Mouse (Mus musculus) forebrain, embryonic 11.5 days (tissue): Measurements from ENCODE around the gene Ctsj. TPM values are rescaled to one million over a fixed set of nuclear protein-coding genes. Genes with fewer than 3 reads are reported as not detected.
"Not testable (repeated sequence)": the region's sequence is repeated elsewhere in the genome, so short reads cannot be mapped to it uniquely, and the experiment has no call there.

ENCODE experiments used
- ATAC-seq: fragments of 200-750 bp; cut with Nextera tagmentation; replicated peaks from 2 replicates; pipeline ENCODE4 v1.8.0; 2017; ENCODE audit warnings: moderate TSS enrichment; ENCODE audit not compliant: low FRiP score
- DNase-seq: peaks from one replicate; pipeline ENCODE4 v3.0.0-alpha.2; 2017; ENCODE audit warnings: low spot score
- H3K27ac ChIP-seq: fragments of 300-500 bp; sonication (generic); 2 replicates; pipeline ENCODE4 v1.5.1; 2014; ENCODE audit warnings: low read depth, low read length
- H3K27me3 ChIP-seq: fragments of 300-500 bp; sonication (generic); 2 replicates; pipeline ENCODE4 v1.6.1; 2014; ENCODE audit warnings: mild to moderate bottlenecking, low read length, mixed read lengths; ENCODE audit not compliant: control insufficient read depth, insufficient read depth
- H3K36me3 ChIP-seq: fragments of 300-500 bp; sonication (generic); 2 replicates; pipeline ENCODE4 v1.6.1; 2014; ENCODE audit warnings: mild to moderate bottlenecking, low read length, moderate library complexity, mixed read lengths; ENCODE audit not compliant: control insufficient read depth, insufficient read depth
- H3K4me1 ChIP-seq: fragments of 300-500 bp; sonication (generic); replicated peaks from 2 replicates; pipeline ENCODE4 v1.6.1; 2014; ENCODE audit warnings: low read length, mixed read lengths; ENCODE audit not compliant: control insufficient read depth, insufficient read depth
- H3K4me2 ChIP-seq: fragments of 300-500 bp; sonication (generic); 2 replicates; pipeline ENCODE4 v1.6.1; 2014; ENCODE audit warnings: low read depth, mild to moderate bottlenecking, low read length, moderate library complexity, mixed read lengths; ENCODE audit not compliant: severe bottlenecking
- H3K4me3 ChIP-seq: fragments of 300-500 bp; sonication (generic); 2 replicates; pipeline ENCODE4 v1.5.1; 2014; ENCODE audit warnings: low read depth, low read length
- H3K9ac ChIP-seq: fragments of 300-500 bp; sonication (generic); 2 replicates; pipeline ENCODE4 v1.6.1; 2014; ENCODE audit warnings: low read length
- H3K9me3 ChIP-seq: fragments of 300-500 bp; sonication (generic); 2 replicates; pipeline ENCODE4 v1.6.1; 2016; ENCODE audit warnings: low read length, mixed read lengths; ENCODE audit not compliant: control insufficient read depth
- WGBS: fragments of 180-500 bp; shearing (Covaris S2); extraction: QIAGEN DNeasy Blood & Tissue Kit; methylation state at CpG from one replicate; pipeline ENCODE4 v1.1.7; 2014; 5-methylcytosine and 5-hydroxymethylcytosine counted together
- polyA plus RNA-seq: library from polyadenylated mRNA; unstranded; fragments of >200 nt; fragmentation: Nextera tagmentation; extraction: Ambion mirVana; gene quantifications from 2 replicates; pipeline ENCODE4 v1.2.1, GENCODE M21; 2014

Gene Ctsj
- polyA plus RNA-seq = not detected in 2 replicates

- H3K36me3 ChIP-seq = no peaks in the 10 kb centered on the region
- WGBS = 82% methylated on average over 3 of the region's 3 CpGs
- no peaks in the 10 kb centered on the region for H3K27me3 ChIP-seq
- H3K4me3 ChIP-seq = no peak within 1 kb of the TSS
- H3K4me1 ChIP-seq = no peaks in the 10 kb centered on the region
- peaks cover 5% of the 10 kb centered on the region for H3K9me3 ChIP-seq
- no peak within 1 kb of the TSS for H3K9ac ChIP-seq
- no peak within 1 kb of the TSS for H3K27ac ChIP-seq
- no peak for ATAC-seq
- no peak for DNase-seq
- no peak within 1 kb of the TSS for H3K4me2 ChIP-seq
Measured at GRCm38 (mm10) chr13:61005859-61006258, at the start of gene Ctsj. Gene Ctsj, minus strand, starts transcription at chr13:61005959.

- ATAC-seq (no peak), DNase-seq (no peak)
- Histone ChIP-seq H3K4me3 (no peak within 1 kb of the TSS), H3K36me3 (no peaks in the 10 kb centered on the region), H3K9me3 (peaks cover 10% of the 10 kb centered on the region; the same call in 1 of the 2 replicates), H3K9ac (no peak within 1 kb of the TSS), H3K4me2 (no peak within 1 kb of the TSS), H3K27me3 (no peaks in the 10 kb centered on the region), H3K27ac (no peak within 1 kb of the TSS), H3K4me1 (no peaks in the 10 kb centered on the region)
- 57% methylated on average over 3 of the region's 3 CpGs for WGBS
Measured at GRCm38 (mm10) chr13:61040531-61040930, 34.8 kb upstream of the Ctsj start, which contains the start of gene Ctsq. Gene Ctsq, minus strand, starts transcription at chr13:61040631.

GRCm38 (mm10) chr13:61022785-61023184 is 17.0 kb upstream of the Ctsj start:
- 88% methylated on average over 3 of the region's 3 CpGs for WGBS
- no peak for ATAC-seq
- H3K9me3 ChIP-seq = peaks cover 4% of the 10 kb centered on the region; the same call in 1 of the 2 replicates
- DNase-seq = no peak
- H3K4me3 ChIP-seq = no peak overlapping the region
- no peak overlapping the region for H3K4me2 ChIP-seq
- H3K27ac ChIP-seq = no peak overlapping the region
- H3K4me1 ChIP-seq = no peaks in the 10 kb centered on the region
- H3K27me3 ChIP-seq = no peaks in the 10 kb centered on the region
- no peak overlapping the region for H3K9ac ChIP-seq
- no peaks in the 10 kb centered on the region for H3K36me3 ChIP-seq

DNA sequence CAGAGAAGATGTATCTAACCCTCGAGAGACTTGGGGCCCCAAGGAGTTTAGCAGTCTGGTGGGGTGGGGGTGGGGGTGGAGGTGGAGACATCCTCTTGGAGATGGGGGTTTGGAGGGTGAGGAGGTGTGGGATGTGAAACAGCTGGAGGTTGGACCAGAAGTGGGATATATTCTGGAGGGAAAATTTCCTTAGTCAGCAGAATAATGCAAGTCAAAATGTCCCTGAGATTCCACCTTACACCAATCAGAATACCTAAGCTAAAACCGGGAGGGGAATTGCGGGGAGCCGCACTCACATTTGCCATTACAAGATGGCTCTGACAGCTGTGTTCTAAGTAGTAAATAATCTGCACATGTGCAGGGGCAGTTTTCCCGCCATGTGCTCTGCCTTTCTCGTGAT is 16.1 kb upstream of the Ctsj start:
- DNase-seq (no peak), ATAC-seq (no peak)
- Histone ChIP-seq H3K9ac (no peak overlapping the region), H3K27ac (no peak overlapping the region), H3K27me3 (no peaks in the 10 kb centered on the region), H3K4me1 (no peaks in the 10 kb centered on the region), H3K36me3 (no peaks in the 10 kb centered on the region), H3K4me3 (no peak overlapping the region), H3K9me3 (peaks cover 4% of the 10 kb centered on the region; the same call in 1 of the 2 replicates), H3K4me2 (no peak overlapping the region)
- WGBS = 81% methylated on average over 5 of the region's 6 CpGs

DNA sequence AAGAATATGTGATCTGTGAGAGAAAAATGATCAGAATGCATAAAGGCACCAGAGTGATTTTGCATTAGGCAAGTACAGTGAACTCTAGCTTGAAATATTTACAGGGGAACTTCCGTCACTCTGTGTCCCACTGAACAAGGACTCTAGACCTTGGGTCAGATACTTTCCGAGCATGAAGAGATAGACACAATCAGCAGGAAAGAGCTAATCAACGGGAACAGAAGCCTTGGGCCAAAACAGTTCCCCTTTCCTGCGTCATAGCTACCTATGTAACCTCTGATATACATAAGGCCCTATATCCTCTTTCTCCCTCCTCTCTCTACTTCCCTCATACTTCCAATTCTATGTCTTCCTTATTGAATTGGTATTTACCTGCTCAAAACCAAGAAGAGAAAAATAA is 4.4 kb upstream of the Ctsj start:
- Histone ChIP-seq H3K9ac (no peak overlapping the region), H3K27me3 (no peaks in the 10 kb centered on the region), H3K36me3 (no peaks in the 10 kb centered on the region), H3K9me3 (peaks cover 11% of the 10 kb centered on the region), H3K4me2 (no peak overlapping the region), H3K4me1 (no peaks in the 10 kb centered on the region), H3K4me3 (no peak overlapping the region), H3K27ac (no peak overlapping the region)
- 82% methylated on average over 4 of the region's 4 CpGs for WGBS
- DNase-seq (no peak), ATAC-seq (no peak)

- no peak overlapping the region for H3K27ac ChIP-seq
- H3K9ac ChIP-seq = no peak overlapping the region
- DNase-seq (no peak), ATAC-seq (no peak)
- H3K4me3 ChIP-seq = no peak overlapping the region
- H3K4me1 ChIP-seq = no peaks in the 10 kb centered on the region
- 71% methylated on average over 2 of the region's 2 CpGs for WGBS
- H3K4me2 ChIP-seq = no peak overlapping the region
- no peaks in the 10 kb centered on the region for H3K36me3 ChIP-seq
- H3K9me3 ChIP-seq = no peaks in the 10 kb centered on the region; the same call in 1 of the 2 replicates
- H3K27me3 ChIP-seq = no peaks in the 10 kb centered on the region
Measured at GRCm38 (mm10) chr13:60997600-60997999, 8.2 kb downstream of the Ctsj start.

GRCm38 (mm10) chr13:60986915-60987314 is 18.8 kb downstream of the Ctsj start:
- not testable (repeated sequence) for H3K27me3 ChIP-seq, ATAC-seq, H3K4me2 ChIP-seq, H3K4me3 ChIP-seq, H3K36me3 ChIP-seq, DNase-seq, H3K9ac ChIP-seq, H3K4me1 ChIP-seq, H3K9me3 ChIP-seq, H3K27ac ChIP-seq
- 76% methylated on average over 3 of the region's 5 CpGs for WGBS

- not testable (repeated sequence) for H3K9me3 ChIP-seq, H3K27ac ChIP-seq, H3K36me3 ChIP-seq, H3K9ac ChIP-seq, H3K4me1 ChIP-seq, H3K4me3 ChIP-seq, DNase-seq, H3K27me3 ChIP-seq, ATAC-seq, H3K4me2 ChIP-seq
- 66% methylated on average over 4 of the region's 4 CpGs for WGBS
Measured at GRCm38 (mm10) chr13:60972319-60972718, 33.4 kb downstream of the Ctsj start.

DNA sequence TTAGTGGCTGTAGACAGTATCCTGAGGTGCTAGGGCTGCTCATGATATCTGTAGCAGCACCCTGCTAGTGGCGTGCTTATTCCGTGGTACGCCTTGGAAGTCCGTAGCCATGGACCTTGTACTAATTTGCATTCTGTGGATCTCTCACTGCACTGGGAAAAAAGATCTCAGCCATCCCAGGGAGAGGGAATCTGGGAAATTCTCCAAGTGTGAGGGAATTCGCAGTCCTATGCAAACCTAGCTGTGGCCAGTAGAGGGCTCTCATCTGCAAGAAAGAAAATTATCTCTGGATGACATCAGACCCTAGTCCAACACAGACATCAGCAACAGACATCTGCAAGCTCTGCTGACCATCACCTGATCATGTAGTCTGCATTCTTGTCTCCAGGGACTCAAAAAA is 41.8 kb downstream of the Ctsj start:
- not testable (repeated sequence) for H3K9me3 ChIP-seq, H3K36me3 ChIP-seq, DNase-seq, H3K27me3 ChIP-seq, H3K4me1 ChIP-seq, H3K9ac ChIP-seq, H3K4me2 ChIP-seq, ATAC-seq, H3K4me3 ChIP-seq, H3K27ac ChIP-seq
- 31% methylated on average over 5 of the region's 5 CpGs for WGBS
